Mouse (Mus musculus) left cerebral cortex, postnatal 4 days (tissue): ENCODE measurements around the gene 9330161L09Rik. TPM values are rescaled to one million over a fixed set of nuclear protein-coding genes. Genes with fewer than 3 reads are reported as not detected.

Experiments
- total RNA-seq, 2 experiments: library from RNA; stranded (reverse); gene quantifications; 2 replicates each; pipeline ENCODE4 v1.2.3; 2021

9330161L09Rik gene
- total RNA-seq, 2 experiments from 2014 or later, result 2.6 to 5.7 TPM

Other genes with a start within 250 kb of the 9330161L09Rik start
- 1 to 10 TPM in 1 of 2 experiments, under 1 TPM in 1; 0.62 to 1.8 TPM for gene Prima1, start 165.7 kb downstream of the 9330161L09Rik start, total RNA-seq
- 1 to 10 TPM; 4.9 to 7.0 TPM for gene Fam181a, start 96.8 kb downstream of the 9330161L09Rik start, total RNA-seq
- gene Asb2, start 51.8 kb downstream of the 9330161L09Rik start, total RNA-seq, result 1 to 10 TPM; 1.4 to 1.8 TPM
- gene Otub2, start 19.1 kb downstream of the 9330161L09Rik start, total RNA-seq, result 10 to 100 TPM; 17.4 to 17.7 TPM
- 100 to 1,000 TPM; 123 to 143 TPM for gene Ddx24, start 18.0 kb upstream of the 9330161L09Rik start, total RNA-seq
- 10 to 100 TPM; 19.2 to 23.7 TPM for gene Ifi27, start 26.4 kb upstream of the 9330161L09Rik start, total RNA-seq
- 1 to 10 TPM; 1.6 to 2.1 TPM for gene Ifi27l2a, start 35.9 kb upstream of the 9330161L09Rik start, total RNA-seq
- not detected for gene Ifi27l2b, start 49.4 kb upstream of the 9330161L09Rik start, total RNA-seq
- 1 to 10 TPM; 7.2 to 8.1 TPM for gene Ppp4r4, start 124.5 kb upstream of the 9330161L09Rik start, total RNA-seq
- not detected for gene Serpina10, start 223.6 kb upstream of the 9330161L09Rik start, total RNA-seq
- not detected for gene Serpina6, start 249.4 kb upstream of the 9330161L09Rik start, total RNA-seq